Mouse (Mus musculus) C2C12 (cell line): ENCODE measurements around the gene Il2rb.

Experiments
- CTCF ChIP-seq: IDR thresholded peaks from one replicate; pipeline ENCODE4 v1.5.1; 2011; ENCODE audit not compliant: control insufficient read depth, insufficient read depth, insufficient read length
- FOSL1 ChIP-seq: IDR thresholded peaks from one replicate; pipeline ENCODE4 v1.8.0; 2011; ENCODE audit warnings: mild to moderate bottlenecking, low read length; ENCODE audit not compliant: poor library complexity, insufficient read depth, severe bottlenecking
- MAX ChIP-seq: IDR thresholded peaks from one replicate; pipeline ENCODE4 v1.6.1; 2011; ENCODE audit warnings: mild to moderate bottlenecking, control low read depth
- MYOG ChIP-seq: IDR thresholded peaks from one replicate; pipeline ENCODE4 v1.6.1; 2011; ENCODE audit not compliant: control insufficient read depth, insufficient read length; ENCODE audit errors: extremely low read depth
- USF1 ChIP-seq: IDR thresholded peaks from one replicate; pipeline ENCODE4 v1.6.1; 2011; ENCODE audit warnings: low read depth, mild to moderate bottlenecking, control low read depth, moderate library complexity

DNA sequence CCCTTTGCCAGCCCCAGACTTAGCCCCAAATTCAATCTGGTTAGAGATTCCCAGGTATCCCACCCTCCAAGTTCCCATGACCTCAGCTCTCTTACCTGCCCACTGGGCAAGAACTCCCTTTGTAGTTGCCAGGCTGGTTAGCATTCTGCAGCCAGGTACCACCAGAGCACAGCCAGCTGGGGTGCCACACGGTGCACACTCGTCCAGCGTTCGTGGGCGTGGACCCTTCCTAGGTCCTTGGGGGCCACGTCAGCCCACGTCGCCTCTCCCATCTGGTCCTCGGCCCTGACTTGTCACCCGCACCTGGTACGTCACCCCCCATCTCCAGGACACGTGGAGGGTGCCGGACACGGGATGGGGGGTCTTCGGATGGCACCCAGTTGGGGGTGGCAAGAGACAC is 49.0 kb upstream of the Il2rb start:
- TF ChIP-seq CTCF (no peak), USF1 (no peak), MYOG (no peak), FOSL1 (no peak), MAX (no peak)
